Mouse (Mus musculus): ENCODE results near the gene Rnf168. TPM values are rescaled to one million over a fixed set of nuclear protein-coding genes. Genes with fewer than 3 reads are reported as not detected.

Gene Rnf168
- 11.2 TPM for polyA plus RNA-seq (2014; fragmentation: Illumina TruSeq; extraction: RNeasy Lipid Tissue Mini Kit (QIAGEN cat#74804); ENCODE audit: low read depth, low replicate concordance)

DNA sequence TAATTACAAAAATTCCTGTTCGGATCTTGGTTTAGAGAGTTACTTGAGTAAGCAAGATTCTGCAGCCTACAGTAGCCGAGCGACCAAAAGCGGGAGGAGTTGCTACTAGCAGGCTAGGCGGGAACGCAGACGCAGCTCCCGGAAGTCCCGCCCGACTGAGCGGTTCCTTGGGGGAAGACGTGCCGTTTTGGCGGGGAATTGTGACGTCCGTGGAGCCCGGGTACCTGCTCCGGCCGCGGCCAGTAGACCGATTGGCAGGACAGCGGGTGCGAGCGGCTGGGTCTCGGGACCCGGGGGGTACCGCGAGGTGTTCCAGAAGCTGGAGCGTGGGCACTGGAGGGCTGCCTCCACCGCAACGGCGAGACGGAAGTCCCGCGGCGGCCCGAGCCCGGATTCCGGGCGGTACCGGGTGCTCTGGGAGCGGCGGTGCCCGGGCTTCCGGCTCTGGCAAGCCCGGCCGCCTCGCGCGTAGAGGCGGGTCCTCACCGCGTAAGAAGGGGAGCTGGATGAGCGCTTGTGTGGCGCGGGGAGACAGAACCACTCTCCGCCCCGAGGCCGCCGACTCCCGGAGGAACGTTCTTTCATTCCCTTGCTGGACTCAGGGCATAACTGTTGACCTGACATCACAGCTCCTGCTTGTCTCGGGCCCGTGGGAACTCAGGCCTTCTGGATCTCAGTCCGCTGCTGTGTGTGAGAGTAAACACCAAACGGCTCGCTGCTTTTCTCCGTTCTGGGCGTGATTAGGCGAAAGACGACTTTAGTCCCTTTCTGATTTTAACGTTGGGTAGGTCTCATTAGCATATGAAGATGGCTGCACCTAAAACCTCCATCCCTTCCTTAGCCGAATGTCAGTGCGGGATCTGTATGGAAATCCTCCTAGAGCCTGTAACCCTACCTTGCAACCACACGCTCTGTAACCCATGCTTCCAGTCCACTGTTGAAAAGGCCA lies at the start of gene Rnf168:
Rnf168 (plus strand) TSS at position 152 of the 949 bp plus-strand sequence.

DNA sequence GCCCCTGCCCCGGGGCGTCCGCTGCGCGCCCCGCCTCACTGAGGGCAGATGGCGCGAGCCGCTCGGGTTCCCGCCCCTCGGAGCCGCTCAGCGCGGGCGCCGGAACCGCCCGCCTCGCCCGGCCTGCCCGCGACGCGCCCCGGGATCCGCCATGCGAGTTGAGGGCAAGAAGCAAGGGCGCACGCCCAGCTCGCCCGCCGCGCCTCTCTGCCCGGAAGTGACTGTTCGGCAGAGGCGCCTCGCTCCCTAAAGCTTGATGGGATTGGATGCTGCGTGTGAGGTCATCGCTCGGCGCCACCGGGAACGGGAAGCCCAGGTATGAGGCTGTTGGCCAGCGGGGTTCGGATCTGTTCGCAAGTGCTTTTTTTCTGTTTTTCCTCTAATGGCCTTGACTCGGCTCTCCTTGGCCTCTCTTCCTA lies 30.3 kb upstream of the Rnf168 start, which contains the start of the genes Fbxo45 and Wdr53:
Fbxo45 (minus strand) TSS at position 207 of the 419 bp plus-strand sequence.
Wdr53 (plus strand) TSS at position 276 of the 419 bp plus-strand sequence.

DNA sequence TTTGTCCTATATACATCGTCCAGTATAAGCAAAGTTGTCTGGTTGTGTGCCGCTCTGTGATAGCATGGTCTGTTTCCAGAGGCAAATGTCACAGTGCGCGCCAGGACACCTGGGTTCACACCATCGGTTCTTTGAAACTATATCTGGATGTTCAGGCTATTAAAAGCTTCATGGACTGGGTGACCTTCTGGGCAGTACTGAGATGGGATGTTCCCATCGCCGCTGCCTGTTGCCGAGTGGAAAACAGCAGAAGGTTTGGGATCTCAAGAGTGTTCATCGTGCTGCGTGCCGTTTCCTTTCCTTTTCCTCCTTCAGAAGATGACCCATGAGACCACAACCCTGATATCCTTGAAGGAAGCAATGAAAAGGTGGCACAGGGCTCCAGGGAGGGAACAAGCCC lies 6.0 kb upstream of the Rnf168 start, which contains the start of gene Smco1:
Smco1 (plus strand) TSS at position 178 of the 400 bp plus-strand sequence.

DNA sequence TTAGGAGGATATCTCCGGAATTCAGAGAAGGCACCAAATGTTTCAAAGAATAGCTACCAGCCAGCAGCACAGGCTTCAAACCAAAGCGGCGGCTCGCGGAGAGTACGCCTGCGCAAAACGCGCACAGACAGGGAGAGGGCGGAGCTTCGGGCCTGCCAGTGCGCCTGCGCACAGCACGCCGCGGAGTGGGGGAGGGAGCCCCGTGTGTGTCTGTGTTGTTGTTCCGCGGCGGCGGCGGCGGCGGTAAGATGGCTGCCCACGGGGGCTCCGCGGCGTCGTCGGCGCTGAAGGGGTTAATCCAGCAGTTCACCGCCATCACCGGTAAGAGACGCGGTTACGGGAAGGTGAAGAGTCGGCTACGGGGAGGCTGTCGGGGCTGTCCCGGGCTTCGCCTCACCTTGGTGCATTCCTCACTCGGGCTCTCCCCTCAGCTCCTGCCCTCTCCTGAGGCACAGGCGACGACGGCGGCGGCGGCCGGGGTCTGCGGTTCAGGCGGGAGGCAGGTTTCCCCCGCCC lies 54.8 kb downstream of the Rnf168 start, which contains the start of gene Ubxn7:
Ubxn7 (plus strand) TSS at position 218 of the 516 bp plus-strand sequence.

Other genes with a start within 250 kb of the Rnf168 start
- gene Pak2, start 198.1 kb upstream of the Rnf168 start, polyA plus RNA-seq (2014; fragmentation: Illumina TruSeq; extraction: RNeasy Lipid Tissue Mini Kit (QIAGEN cat#74804); ENCODE audit: low read depth, low replicate concordance), result 35.3 TPM
- 35.9 TPM for gene Pigx, start 177.7 kb upstream of the Rnf168 start, polyA plus RNA-seq (2014; fragmentation: Illumina TruSeq; extraction: RNeasy Lipid Tissue Mini Kit (QIAGEN cat#74804); ENCODE audit: low read depth, low replicate concordance)
- gene Cep19, start 177.7 kb upstream of the Rnf168 start, polyA plus RNA-seq (2014; fragmentation: Illumina TruSeq; extraction: RNeasy Lipid Tissue Mini Kit (QIAGEN cat#74804); ENCODE audit: low read depth, low replicate concordance), result 15.2 TPM
- gene Nrros, start 111.9 kb upstream of the Rnf168 start, polyA plus RNA-seq (2014; fragmentation: Illumina TruSeq; extraction: RNeasy Lipid Tissue Mini Kit (QIAGEN cat#74804); ENCODE audit: low read depth, low replicate concordance), result 15.2 TPM
- gene Bex6, start 97.6 kb upstream of the Rnf168 start, polyA plus RNA-seq (2014; fragmentation: Illumina TruSeq; extraction: RNeasy Lipid Tissue Mini Kit (QIAGEN cat#74804); ENCODE audit: low read depth, low replicate concordance), result not detected
- gene Fbxo45, start 30.3 kb upstream of the Rnf168 start, polyA plus RNA-seq (2014; fragmentation: Illumina TruSeq; extraction: RNeasy Lipid Tissue Mini Kit (QIAGEN cat#74804); ENCODE audit: low read depth, low replicate concordance), result 26.0 TPM
- 19.4 TPM for gene Wdr53, start 30.2 kb upstream of the Rnf168 start, polyA plus RNA-seq (2014; fragmentation: Illumina TruSeq; extraction: RNeasy Lipid Tissue Mini Kit (QIAGEN cat#74804); ENCODE audit: low read depth, low replicate concordance)
- not detected for gene Smco1, start 6.0 kb upstream of the Rnf168 start, polyA plus RNA-seq (2014; fragmentation: Illumina TruSeq; extraction: RNeasy Lipid Tissue Mini Kit (QIAGEN cat#74804); ENCODE audit: low read depth, low replicate concordance)
- 9.5 TPM for gene Ubxn7, start 54.8 kb downstream of the Rnf168 start, polyA plus RNA-seq (2014; fragmentation: Illumina TruSeq; extraction: RNeasy Lipid Tissue Mini Kit (QIAGEN cat#74804); ENCODE audit: low read depth, low replicate concordance)
- gene Tm4sf19, start 123.0 kb downstream of the Rnf168 start, polyA plus RNA-seq (2014; fragmentation: Illumina TruSeq; extraction: RNeasy Lipid Tissue Mini Kit (QIAGEN cat#74804); ENCODE audit: low read depth, low replicate concordance), result 0.83 TPM
- gene Tctex1d2, start 142.2 kb downstream of the Rnf168 start, polyA plus RNA-seq (2014; fragmentation: Illumina TruSeq; extraction: RNeasy Lipid Tissue Mini Kit (QIAGEN cat#74804); ENCODE audit: low read depth, low replicate concordance), result 26.9 TPM
- 27.3 TPM for gene Pcyt1a, start 153.5 kb downstream of the Rnf168 start, polyA plus RNA-seq (2014; fragmentation: Illumina TruSeq; extraction: RNeasy Lipid Tissue Mini Kit (QIAGEN cat#74804); ENCODE audit: low read depth, low replicate concordance)
- not detected for gene Slc51a, start 210.4 kb downstream of the Rnf168 start, polyA plus RNA-seq (2014; fragmentation: Illumina TruSeq; extraction: RNeasy Lipid Tissue Mini Kit (QIAGEN cat#74804); ENCODE audit: low read depth, low replicate concordance)
- 1.6 TPM for gene Zdhhc19, start 218.8 kb downstream of the Rnf168 start, polyA plus RNA-seq (2014; fragmentation: Illumina TruSeq; extraction: RNeasy Lipid Tissue Mini Kit (QIAGEN cat#74804); ENCODE audit: low read depth, low replicate concordance)